Mouse (Mus musculus): ENCODE data around the gene Rab11a. TPM values are rescaled to one million over a fixed set of nuclear protein-coding genes. Genes with fewer than 3 reads are reported as not detected.
"Not testable (repeated sequence)": the region's sequence is repeated elsewhere in the genome, so short reads cannot be mapped to it uniquely, and the experiment has no call there.

Gene Rab11a
- polyA plus RNA-seq, 1 experiment from 2014 or later: 402 TPM

- peak; percentile 88 for ATAC-seq (replicated peaks)
- under 1% methylated on average over 35 of the region's 35 CpGs for WGBS
- Histone ChIP-seq H3K4me2 (peak overlapping the region; percentile 81), H3K9ac (peak overlapping the region; percentile 86), H3K4me1 (peaks cover 7% of the 10 kb centered on the region), H3K27ac (peak overlapping the region; percentile 95), H3K4me3 (peak overlapping the region; percentile 81), H3K27me3 (replicated peaks) (no peaks in the 10 kb centered on the region), H3K9me3 (no peaks in the 10 kb centered on the region), H3K36me3 (replicated peaks) (no peaks in the 10 kb centered on the region)
These were observed 736 bp downstream of the Rab11a start for GRCm38 (mm10) chr9:64736639-64737405.

- Histone ChIP-seq H3K4me3 (peak overlapping the region; percentile 81), H3K27ac (peak overlapping the region; percentile 95), H3K9me3 (no peaks in the 10 kb centered on the region), H3K36me3 (replicated peaks) (no peaks in the 10 kb centered on the region), H3K9ac (peak overlapping the region; percentile 86), H3K27me3 (replicated peaks) (no peaks in the 10 kb centered on the region), H3K4me1 (peaks cover 7% of the 10 kb centered on the region), H3K4me2 (peak overlapping the region; percentile 81)
- WGBS: 12% methylated on average over 9 of the region's 9 CpGs
- ATAC-seq (replicated peaks): no peak
These were observed 1.4 kb downstream of the Rab11a start for GRCm38 (mm10) chr9:64736076-64736638.

GRCm38 (mm10) chr9:64734992-64735391 is 2.6 kb downstream of the Rab11a start:
- WGBS: 93% methylated on average over 7 of the region's 7 CpGs
- not testable (repeated sequence) for ATAC-seq (replicated peaks); H3K9ac ChIP-seq; H3K9me3 ChIP-seq; H3K4me1 ChIP-seq; H3K27ac ChIP-seq; H3K36me3 ChIP-seq (replicated peaks); H3K4me3 ChIP-seq; H3K4me2 ChIP-seq; H3K27me3 ChIP-seq (replicated peaks)

- Histone ChIP-seq H3K27ac (no peak overlapping the region), H3K4me2 (no peak overlapping the region), H3K9ac (no peak overlapping the region), H3K4me1 (peaks cover 7% of the 10 kb centered on the region), H3K4me3 (no peak overlapping the region), H3K9me3 (no peaks in the 10 kb centered on the region), H3K27me3 (replicated peaks) (no peaks in the 10 kb centered on the region), H3K36me3 (replicated peaks) (no peaks in the 10 kb centered on the region)
- ATAC-seq (replicated peaks): no peak
- WGBS: 84% methylated on average over 6 of the region's 6 CpGs
These were observed 3.4 kb downstream of the Rab11a start for GRCm38 (mm10) chr9:64734166-64734565.

- Histone ChIP-seq H3K9me3 (no peaks in the 10 kb centered on the region), H3K9ac (no peak overlapping the region), H3K36me3 (replicated peaks) (0 out of 2 replicates have a peak, but pooled peaks cover 5% of the 10 kb centered on the region), H3K4me2 (no peak overlapping the region), H3K27ac (no peak overlapping the region), H3K4me1 (peaks cover 4% of the 10 kb centered on the region), H3K4me3 (no peak overlapping the region), H3K27me3 (replicated peaks) (no peaks in the 10 kb centered on the region)
- ATAC-seq (replicated peaks): no peak
- WGBS: 90% methylated on average over 3 of the region's 3 CpGs
These were observed 6.5 kb downstream of the Rab11a start for GRCm38 (mm10) chr9:64731029-64731560.

GRCm38 (mm10) chr9:64726454-64726853 is 11.1 kb downstream of the Rab11a start:
- no peaks in the 10 kb centered on the region for H3K27me3 ChIP-seq (replicated peaks)
- H3K4me1 ChIP-seq: no peaks in the 10 kb centered on the region
- H3K4me3 ChIP-seq: no peak overlapping the region
- H3K36me3 ChIP-seq (replicated peaks): 0 out of 2 replicates have a peak, but pooled peaks cover 8% of the 10 kb centered on the region
- WGBS: 95% methylated on average over 5 of the region's 5 CpGs
- H3K9me3 ChIP-seq: no peaks in the 10 kb centered on the region
- H3K4me2 ChIP-seq: no peak overlapping the region
- no peak for ATAC-seq (replicated peaks)
- H3K27ac ChIP-seq: no peak overlapping the region
- H3K9ac ChIP-seq: no peak overlapping the region

GRCm38 (mm10) chr9:64719526-64720163 is 17.9 kb downstream of the Rab11a start:
- H3K4me3 ChIP-seq: no peak overlapping the region
- H3K27me3 ChIP-seq (replicated peaks): no peaks in the 10 kb centered on the region
- no peak for ATAC-seq (replicated peaks)
- no peak overlapping the region for H3K27ac ChIP-seq
- H3K4me2 ChIP-seq: no peak overlapping the region
- H3K36me3 ChIP-seq (replicated peaks): no peaks in the 10 kb centered on the region; the same call in 1 of the 2 replicates
- 83% methylated on average over 5 of the region's 5 CpGs for WGBS
- H3K9ac ChIP-seq: no peak overlapping the region
- no peaks in the 10 kb centered on the region for H3K4me1 ChIP-seq
- no peaks in the 10 kb centered on the region for H3K9me3 ChIP-seq

- WGBS: 93% methylated on average over 5 of the region's 5 CpGs
- not testable (repeated sequence) for H3K4me3 ChIP-seq, H3K9ac ChIP-seq
These were observed 27.3 kb downstream of the Rab11a start for GRCm38 (mm10) chr9:64710291-64710690.

GRCm38 (mm10) chr9:64704073-64704840 is 33.3 kb downstream of the Rab11a start:
- no peak overlapping the region for H3K9ac ChIP-seq
- no peak overlapping the region for H3K4me2 ChIP-seq
- no peaks in the 10 kb centered on the region for H3K9me3 ChIP-seq
- no peak overlapping the region for H3K4me3 ChIP-seq
- H3K27me3 ChIP-seq (replicated peaks): no peaks in the 10 kb centered on the region
- ATAC-seq (replicated peaks): no peak
- no peaks in the 10 kb centered on the region for H3K4me1 ChIP-seq
- no peak overlapping the region for H3K27ac ChIP-seq
- peaks cover 7% of the 10 kb centered on the region; the same call in 1 of the 2 replicates for H3K36me3 ChIP-seq (replicated peaks)
- 94% methylated on average over 5 of the region's 5 CpGs for WGBS

More at GRCm38 (mm10) chr9:64710291-64710690, 27.3 kb downstream of the Rab11a start:
- not testable (repeated sequence) for H3K27ac ChIP-seq; H3K9me3 ChIP-seq; H3K27me3 ChIP-seq (replicated peaks); H3K36me3 ChIP-seq (replicated peaks); ATAC-seq (replicated peaks); H3K4me1 ChIP-seq; H3K4me2 ChIP-seq

- H3K9me3 ChIP-seq: no peaks in the 10 kb centered on the region
- no peak for ATAC-seq (replicated peaks)
These were observed 34.1 kb downstream of the Rab11a start for GRCm38 (mm10) chr9:64703420-64703965.

GRCm38 (mm10) chr9:64702937-64703336 is 34.6 kb downstream of the Rab11a start:
- no peak overlapping the region for H3K4me3 ChIP-seq
- H3K36me3 ChIP-seq (replicated peaks): peaks cover 5% of the 10 kb centered on the region; the same call in 1 of the 2 replicates
- H3K9me3 ChIP-seq: no peaks in the 10 kb centered on the region
- WGBS: 81% methylated on average over 2 of the region's 2 CpGs
- no peak overlapping the region for H3K9ac ChIP-seq
- H3K4me1 ChIP-seq: no peaks in the 10 kb centered on the region
- H3K4me2 ChIP-seq: no peak overlapping the region
- no peaks in the 10 kb centered on the region for H3K27me3 ChIP-seq (replicated peaks)
- H3K27ac ChIP-seq: no peak overlapping the region
- ATAC-seq (replicated peaks): no peak

More at GRCm38 (mm10) chr9:64703420-64703965, 34.1 kb downstream of the Rab11a start:
- H3K27me3 ChIP-seq (replicated peaks): no peaks in the 10 kb centered on the region
- H3K4me3 ChIP-seq: no peak overlapping the region
- H3K4me1 ChIP-seq: no peaks in the 10 kb centered on the region
- peaks cover 7% of the 10 kb centered on the region; the same call in 1 of the 2 replicates for H3K36me3 ChIP-seq (replicated peaks)
- no peak overlapping the region for H3K27ac ChIP-seq
- no peak overlapping the region for H3K4me2 ChIP-seq
- no peak overlapping the region for H3K9ac ChIP-seq

All from midbrain, embryonic 15.5 days (tissue).